ENCODE assay signal across 25 mouse cellular contexts in the genomic region with DNA sequence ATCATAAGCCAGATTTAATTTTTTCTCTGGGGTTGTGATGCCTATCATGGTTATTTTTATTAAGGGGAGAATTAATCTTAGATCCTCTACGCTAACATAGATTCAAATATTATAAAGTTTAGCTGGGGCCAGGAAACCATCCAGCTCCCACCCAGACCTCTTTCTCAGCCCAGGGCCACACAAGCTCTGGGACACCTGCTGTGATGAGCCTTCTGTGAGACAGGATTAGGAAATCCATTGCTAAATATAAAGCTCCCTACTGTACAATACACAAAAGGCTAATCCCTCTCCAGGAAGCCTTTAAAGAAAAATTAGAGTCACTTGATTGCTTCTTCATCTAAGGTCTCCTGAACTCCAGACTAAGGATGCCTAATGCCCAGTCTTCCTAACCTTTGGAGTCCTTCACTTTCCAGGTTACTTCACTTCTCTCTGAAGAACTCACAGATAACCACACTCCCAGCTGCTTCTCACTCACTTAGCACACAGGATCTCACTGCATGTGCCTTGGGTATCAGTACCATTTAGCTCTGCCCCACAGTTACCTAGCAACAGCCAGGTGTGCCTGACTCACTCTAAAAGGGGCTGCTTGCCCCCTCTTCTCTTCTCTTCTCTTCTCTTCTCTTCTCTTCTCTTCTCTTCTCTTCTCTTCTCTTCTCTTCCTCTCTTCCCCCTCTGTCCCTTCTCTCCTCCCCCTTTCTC. TPM values are rescaled to one million over a fixed set of nuclear protein-coding genes. Genes with fewer than 3 reads are reported as not detected.
DNase-seq lines count a peak whose midpoint lies in the region; ATAC-seq and TF ChIP-seq lines count a peak whose summit lies in the region.
"Had no signal": no experiment of that assay in that cellular context is flagged by ENCODE, and none has a peak within 500 bp of the region (broad histone marks: within the 10 kb centered on the region; RNA-seq: fewer than 3 reads in every experiment).

No protein-coding gene starts in this region.

- H3K27me3 ChIP-seq in forebrain, embryonic 14.5 days (replicated peaks; ENCODE audit: control insufficient read depth, insufficient read depth, low read length), result no peaks in the 10 kb centered on the region
- H3K27me3 ChIP-seq in forebrain, embryonic 13.5 days, result peaks cover 3% of the 10 kb centered on the region; the same call in 1 of the 2 replicates
- no peaks in the 10 kb centered on the region for H3K27me3 ChIP-seq in midbrain, embryonic 14.5 days (ENCODE audit: control insufficient read depth, insufficient read depth, low read length)
- no peaks in the 10 kb centered on the region for H3K27me3 ChIP-seq in midbrain, postnatal 0 days (ENCODE audit: insufficient read depth, low read length)
- H3K27me3 ChIP-seq in forebrain, embryonic 16.5 days (replicated peaks; ENCODE audit: control insufficient read depth, insufficient read depth, low read length), result no peaks in the 10 kb centered on the region
- H3K27me3 ChIP-seq: embryonic facial prominence, embryonic 13.5 days; heart, embryonic 15.5 days; limb, embryonic 12.5 days; liver, embryonic 15.5 days; stomach, embryonic 15.5 days had no signal

- no peak overlapping the region for H3K27ac ChIP-seq in forebrain, embryonic 14.5 days (ENCODE audit: low read depth, low read length)
- no peak overlapping the region for H3K27ac ChIP-seq in forebrain, embryonic 13.5 days
- H3K27ac ChIP-seq in midbrain, embryonic 14.5 days (replicated peaks; ENCODE audit: low read depth, low read length), result no peak overlapping the region
- no peak overlapping the region for H3K27ac ChIP-seq in midbrain, postnatal 0 days (ENCODE audit: low read depth, low read length)
- no peak overlapping the region for H3K27ac ChIP-seq in forebrain, embryonic 16.5 days (ENCODE audit: low read length)
- H3K27ac ChIP-seq: embryonic facial prominence, embryonic 13.5 days; heart, embryonic 10.5 days; heart, embryonic 15.5 days; hindbrain, embryonic 13.5 days; limb, embryonic 12.5 days; liver, embryonic 15.5 days; stomach, embryonic 15.5 days had no signal

- WGBS in forebrain, embryonic 14.5 days, result 65% methylated on average over 1 of the region's 1 CpGs
- WGBS in forebrain, embryonic 13.5 days, result 62% methylated on average over 1 of the region's 1 CpGs
- WGBS in midbrain, embryonic 14.5 days, result 68% methylated on average over 1 of the region's 1 CpGs
- 45% methylated on average over 1 of the region's 1 CpGs for WGBS in midbrain, postnatal 0 days
- 58% methylated on average over 1 of the region's 1 CpGs for WGBS in forebrain, embryonic 16.5 days

- no peak for TF ChIP-seq CTCF in midbrain, postnatal 0 days (IDR thresholded peaks at IDR 0.05)

- ATAC-seq in forebrain, embryonic 14.5 days, result no peak
- ATAC-seq in forebrain, embryonic 13.5 days, result no peak
- no peak for ATAC-seq in midbrain, embryonic 14.5 days (ENCODE audit: low FRiP score, low TSS enrichment)
- no peak for ATAC-seq in midbrain, postnatal 0 days (ENCODE audit: low FRiP score)
- ATAC-seq in forebrain, embryonic 16.5 days, result 0 out of 2 replicates have a peak, but pooled peaks have one; percentile 39
- ATAC-seq: CD4-positive, CD25-positive, alpha-beta regulatory T cell, adult 4 months; intestine, postnatal 0 days had no signal

- intact Hi-C loops in heart, postnatal 10 days (cut with DNase I), result no loop called here

- no peaks in the 10 kb centered on the region for H3K36me3 ChIP-seq in forebrain, embryonic 14.5 days (ENCODE audit: control insufficient read depth, insufficient read depth, low read length)
- no peaks in the 10 kb centered on the region for H3K36me3 ChIP-seq in forebrain, embryonic 13.5 days (ENCODE audit: poor library complexity, severe bottlenecking)
- H3K36me3 ChIP-seq in midbrain, embryonic 14.5 days (ENCODE audit: control insufficient read depth, insufficient read depth, low read length), result no peaks in the 10 kb centered on the region
- no peaks in the 10 kb centered on the region for H3K36me3 ChIP-seq in midbrain, postnatal 0 days (ENCODE audit: insufficient read depth, low read length)
- no peaks in the 10 kb centered on the region for H3K36me3 ChIP-seq in forebrain, embryonic 16.5 days (ENCODE audit: control insufficient read depth, insufficient read depth)
- H3K36me3 ChIP-seq: embryonic facial prominence, embryonic 13.5 days; heart, embryonic 10.5 days; heart, embryonic 15.5 days; hindbrain, embryonic 13.5 days; limb, embryonic 12.5 days; liver, embryonic 15.5 days; stomach, embryonic 15.5 days had no signal

- H3K9ac ChIP-seq in forebrain, embryonic 14.5 days (ENCODE audit: low read length), result no peak overlapping the region
- no peak overlapping the region for H3K9ac ChIP-seq in forebrain, embryonic 13.5 days
- H3K9ac ChIP-seq in midbrain, embryonic 14.5 days (replicated peaks; ENCODE audit: low read length), result no peak overlapping the region
- H3K9ac ChIP-seq in midbrain, postnatal 0 days (replicated peaks; ENCODE audit: low read length, poor library complexity, severe bottlenecking), result no peak overlapping the region
- no peak overlapping the region for H3K9ac ChIP-seq in forebrain, embryonic 16.5 days (replicated peaks; ENCODE audit: low read depth, low read length)
- H3K9ac ChIP-seq: embryonic facial prominence, embryonic 13.5 days; heart, embryonic 15.5 days; hindbrain, embryonic 13.5 days; limb, embryonic 12.5 days; liver, embryonic 15.5 days; lung, embryonic 14.5 days; stomach, embryonic 15.5 days had no signal

- DNase-seq in forebrain, embryonic 14.5 days (ENCODE audit: low spot score), result peak; percentile 13
- peak; percentile 43 for DNase-seq in midbrain, embryonic 14.5 days
- no peak for DNase-seq in midbrain, postnatal 0 days (ENCODE audit: low spot score)
- DNase-seq in retina, postnatal 7 days (ENCODE audit: low read depth, low spot score), result peak; percentile 9
- no peak for DNase-seq in heart, postnatal 10 days
- DNase-seq: adrenal gland, postnatal 25 days; gastrocnemius, postnatal 14 days; heart, postnatal 36 days; kidney, adult 9 months; kidney, postnatal 10 days; layer of hippocampus, adult 9-11 months; lung, embryonic 14.5 days; lung, postnatal 14 days; right cerebral cortex, postnatal 14 days had no signal

- H3K4me1 ChIP-seq in forebrain, embryonic 14.5 days (ENCODE audit: control insufficient read depth, insufficient read depth, low read length), result peaks cover 11% of the 10 kb centered on the region; the same call in 1 of the 2 replicates
- H3K4me1 ChIP-seq in forebrain, embryonic 13.5 days, result peaks cover 21% of the 10 kb centered on the region
- 0 out of 2 replicates have a peak, but pooled peaks cover 10% of the 10 kb centered on the region for H3K4me1 ChIP-seq in midbrain, embryonic 14.5 days (ENCODE audit: control insufficient read depth, insufficient read depth, low read length)
- no peaks in the 10 kb centered on the region for H3K4me1 ChIP-seq in midbrain, postnatal 0 days (ENCODE audit: insufficient read depth, low read length)
- peaks cover 15% of the 10 kb centered on the region for H3K4me1 ChIP-seq in forebrain, embryonic 16.5 days (replicated peaks; ENCODE audit: control insufficient read depth, insufficient read depth, low read length)
- H3K4me1 ChIP-seq: embryonic facial prominence, embryonic 13.5 days; heart, embryonic 10.5 days; heart, embryonic 15.5 days; hindbrain, embryonic 13.5 days; limb, embryonic 12.5 days; liver, embryonic 15.5 days; stomach, embryonic 15.5 days had no signal

- H3K9me3 ChIP-seq in forebrain, embryonic 14.5 days (replicated peaks; ENCODE audit: control insufficient read depth, low read length), result peaks cover 2% of the 10 kb centered on the region; the same call in 1 of the 2 replicates
- peaks cover 10% of the 10 kb centered on the region; the same call in 1 of the 2 replicates for H3K9me3 ChIP-seq in forebrain, embryonic 13.5 days (replicated peaks)
- peaks cover 13% of the 10 kb centered on the region; the same call in 1 of the 2 replicates for H3K9me3 ChIP-seq in midbrain, embryonic 14.5 days (ENCODE audit: control insufficient read depth, low read length)
- no peaks in the 10 kb centered on the region for H3K9me3 ChIP-seq in midbrain, postnatal 0 days (ENCODE audit: low read length)
- H3K9me3 ChIP-seq in forebrain, embryonic 16.5 days (ENCODE audit: control insufficient read depth, low read length), result peaks cover 3% of the 10 kb centered on the region
- H3K9me3 ChIP-seq: embryonic facial prominence, embryonic 13.5 days; heart, embryonic 10.5 days; heart, embryonic 15.5 days; liver, embryonic 15.5 days; stomach, embryonic 15.5 days had no signal

- H3K4me3 ChIP-seq in forebrain, embryonic 14.5 days (ENCODE audit: low read depth, low read length), result no peak overlapping the region
- H3K4me3 ChIP-seq in forebrain, embryonic 13.5 days, result no peak overlapping the region
- no peak overlapping the region for H3K4me3 ChIP-seq in midbrain, embryonic 14.5 days (replicated peaks; ENCODE audit: low read depth, low read length)
- H3K4me3 ChIP-seq in midbrain, postnatal 0 days (ENCODE audit: low read depth, low read length), result no peak overlapping the region
- no peak overlapping the region for H3K4me3 ChIP-seq in forebrain, embryonic 16.5 days (replicated peaks; ENCODE audit: low read length)
- H3K4me3 ChIP-seq: embryonic facial prominence, embryonic 13.5 days; heart, embryonic 10.5 days; heart, embryonic 15.5 days; hindbrain, embryonic 13.5 days; limb, embryonic 12.5 days; liver, embryonic 15.5 days; stomach, embryonic 15.5 days had no signal

- H3K4me2 ChIP-seq in forebrain, embryonic 14.5 days (ENCODE audit: low read length), result no peak overlapping the region
- no peak overlapping the region for H3K4me2 ChIP-seq in forebrain, embryonic 13.5 days
- no peak overlapping the region for H3K4me2 ChIP-seq in midbrain, embryonic 14.5 days (ENCODE audit: low read length)
- H3K4me2 ChIP-seq in midbrain, postnatal 0 days (ENCODE audit: low read depth, low read length, poor library complexity, severe bottlenecking), result no peak overlapping the region
- no peak overlapping the region for H3K4me2 ChIP-seq in forebrain, embryonic 16.5 days (ENCODE audit: low read length)
- H3K4me2 ChIP-seq: embryonic facial prominence, embryonic 13.5 days; heart, embryonic 15.5 days; hindbrain, embryonic 13.5 days; limb, embryonic 12.5 days; liver, embryonic 15.5 days; lung, embryonic 14.5 days; stomach, embryonic 15.5 days had no signal

RNA-seq across cellular contexts. Expression of gene Scamp1, which starts 35.6 kb away (rescaled TPM):
- 58.5 and 85.3 TPM in 2 replicates for polyA plus RNA-seq in forebrain, embryonic 14.5 days (2014; fragmentation: Nextera tagmentation; extraction: Ambion mirVana)
- 65.2 and 75.6 TPM in 2 replicates for polyA plus RNA-seq in forebrain, embryonic 13.5 days (2015; fragmentation: Nextera tagmentation; extraction: Ambion mirVana)
- polyA plus RNA-seq in midbrain, embryonic 14.5 days (2014; fragmentation: Nextera tagmentation; extraction: Ambion mirVana), result 147 and 165 TPM in 2 replicates
- 124 and 162 TPM in 2 replicates for total RNA-seq in midbrain, postnatal 0 days (2014; rRNA removed)
- polyA plus RNA-seq in midbrain, postnatal 0 days (2015; fragmentation: Nextera tagmentation; extraction: Ambion mirVana), result 161 and 166 TPM in 2 replicates
- polyA plus RNA-seq in forebrain, embryonic 16.5 days (2015; fragmentation: Nextera tagmentation; extraction: Ambion mirVana), result 120 and 132 TPM in 2 replicates
- 10 to 100 TPM; 35.7 to 39.1 TPM for total RNA-seq in heart, postnatal 10 days (2021)

RNA-seq across cellular contexts. Expression of gene Ap3b1, which starts 37.5 kb away (rescaled TPM):
- 24.2 and 30.4 TPM in 2 replicates for polyA plus RNA-seq in forebrain, embryonic 14.5 days (2014; fragmentation: Nextera tagmentation; extraction: Ambion mirVana)
- polyA plus RNA-seq in forebrain, embryonic 13.5 days (2015; fragmentation: Nextera tagmentation; extraction: Ambion mirVana), result 29.9 and 32.5 TPM in 2 replicates
- 19.6 and 28.4 TPM in 2 replicates for polyA plus RNA-seq in midbrain, embryonic 14.5 days (2014; fragmentation: Nextera tagmentation; extraction: Ambion mirVana)
- 20.5 and 21.1 TPM in 2 replicates for total RNA-seq in midbrain, postnatal 0 days (2014; rRNA removed)
- 19.5 and 21.5 TPM in 2 replicates for polyA plus RNA-seq in midbrain, postnatal 0 days (2015; fragmentation: Nextera tagmentation; extraction: Ambion mirVana)
- polyA plus RNA-seq in forebrain, embryonic 16.5 days (2015; fragmentation: Nextera tagmentation; extraction: Ambion mirVana), result 34.4 and 39.2 TPM in 2 replicates
- 10 to 100 TPM; 27.7 to 32.7 TPM for total RNA-seq in heart, postnatal 10 days (2021)

Comparison
In these comparisons a context has a peak if more than half of its experiments do, and no peak if none do; other contexts are left out.
1. DNase-seq: peak in forebrain, embryonic 14.5 days (single experiment), midbrain, embryonic 14.5 days (single experiment) and retina, postnatal 7 days (single experiment); none in midbrain, postnatal 0 days (single experiment) and heart, postnatal 10 days (0 of 2).